Mouse (Mus musculus) layer of hippocampus, postnatal 14 days (tissue): ENCODE data around the gene Sept10. TPM values are rescaled to one million over a fixed set of nuclear protein-coding genes. Genes with fewer than 3 reads are reported as not detected.
"Not testable (repeated sequence)": the region's sequence is repeated elsewhere in the genome, so short reads cannot be mapped to it uniquely, and the experiment has no call there.

ENCODE experiments used
- DNase-seq, 2 experiments: peaks; one replicate each; pipeline ENCODE4 v3.0.0; 2021 to 2022; ENCODE audit warnings: low spot score in 2 of 2, mixed read lengths in 1 of 2
- total RNA-seq, 2 experiments: library from RNA; stranded (reverse); gene quantifications; 2 replicates each; pipeline ENCODE4 v1.2.3; 2021

Gene Sept10
- total RNA-seq, 2 experiments from 2014 or later, result 9.7 to 12.6 TPM

DNA sequence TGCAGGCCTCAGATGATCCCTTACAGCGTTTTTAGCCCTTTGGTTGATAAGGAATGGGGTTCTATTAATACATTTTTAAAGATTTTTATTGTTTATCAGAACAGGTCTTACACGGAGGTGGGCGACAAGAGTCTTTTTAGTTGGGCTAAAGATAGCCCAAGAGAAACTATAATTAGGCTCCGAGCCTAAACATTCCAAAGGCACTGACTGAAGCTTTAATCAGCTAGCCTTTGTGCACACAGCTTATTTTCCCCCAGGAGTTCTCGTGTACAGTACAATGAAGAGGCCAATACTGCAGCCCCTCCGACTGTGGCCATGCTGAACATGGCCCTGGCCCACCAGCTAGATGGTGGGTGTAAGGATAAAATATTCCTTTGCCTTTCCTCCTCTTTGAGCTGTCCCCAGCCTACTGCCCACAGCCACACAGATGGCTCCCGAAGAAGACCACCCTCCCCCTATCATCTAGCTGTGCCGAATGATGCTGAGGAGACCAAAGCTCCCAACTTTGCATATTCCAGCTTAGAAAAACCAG, 88.1 kb downstream of the Sept10 start:
- no peak for DNase-seq

DNA sequence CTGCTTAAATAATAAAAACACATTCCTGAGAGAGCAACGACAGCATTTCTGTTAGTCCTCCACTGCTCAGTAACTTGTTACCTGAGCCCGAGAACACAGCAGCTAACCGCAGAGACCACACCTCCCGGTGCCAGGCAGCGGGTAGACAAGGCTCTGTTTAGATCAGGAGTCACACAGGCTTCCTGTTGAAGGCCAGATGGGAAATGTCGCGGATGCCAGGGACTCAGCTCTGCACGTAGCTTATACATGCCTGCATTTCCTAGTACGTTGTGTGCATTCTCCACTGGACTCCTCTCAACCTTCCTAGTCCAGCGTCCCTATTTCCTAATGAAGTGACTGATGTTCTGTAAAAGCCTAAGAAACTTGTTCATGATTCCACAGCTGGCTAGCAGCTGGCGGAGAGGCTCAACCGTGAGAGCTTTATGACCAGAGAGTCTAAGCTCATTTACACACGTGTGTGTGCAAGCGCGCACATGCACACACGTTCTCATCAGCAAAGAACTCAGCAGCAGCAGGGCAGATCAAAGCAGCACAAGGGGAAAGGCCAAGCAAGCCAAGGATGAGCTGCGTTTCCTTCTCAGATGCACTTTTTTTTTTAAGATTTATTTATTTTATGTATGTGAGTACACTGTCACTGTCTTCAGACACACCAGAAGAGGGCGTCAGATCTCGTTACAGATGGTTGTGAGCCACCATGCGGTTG, 89.6 kb downstream of the Sept10 start:
- no peak for DNase-seq

DNA sequence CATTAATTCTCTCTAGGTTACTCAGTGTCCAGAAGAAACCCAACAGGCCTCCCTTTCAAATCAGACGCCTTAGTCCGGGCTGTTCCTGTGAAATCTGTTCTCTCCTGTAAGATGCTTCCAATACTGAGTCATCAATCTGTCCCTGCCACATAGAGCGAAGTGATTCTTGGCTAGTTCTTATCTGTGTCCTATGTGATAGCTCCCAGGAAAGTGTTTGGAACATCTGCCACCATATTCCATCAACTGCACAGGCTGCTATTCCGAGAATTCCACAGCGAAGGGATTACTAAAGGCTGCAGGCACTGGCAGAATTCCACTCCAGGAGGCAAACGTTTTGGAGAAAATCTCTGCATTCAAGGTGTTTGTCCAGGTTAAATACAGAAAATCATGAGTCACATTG, 94.0 kb downstream of the Sept10 start:
- DNase-seq, result peak in 1 of 2 experiments; percentile 37

DNA sequence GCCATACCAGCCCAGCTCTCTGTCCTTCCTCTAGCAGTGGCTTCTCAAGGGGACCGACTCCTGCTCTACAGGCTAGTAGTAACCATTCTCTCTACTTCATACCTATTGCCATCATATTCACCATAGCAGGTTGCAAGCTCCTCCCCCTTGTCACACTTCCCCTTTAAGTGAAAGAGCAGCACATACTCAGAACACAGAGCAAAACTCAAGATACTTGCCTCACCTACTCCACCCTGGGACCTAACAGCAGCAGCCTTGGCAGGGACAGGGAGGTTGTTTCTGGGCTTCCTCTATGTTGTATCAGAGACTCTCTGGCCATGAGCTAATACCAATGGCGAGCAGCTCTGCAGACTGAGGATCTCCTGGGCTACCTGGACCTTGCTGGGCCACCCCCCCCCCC, 96.2 kb downstream of the Sept10 start:
- DNase-seq, result no peak

DNA sequence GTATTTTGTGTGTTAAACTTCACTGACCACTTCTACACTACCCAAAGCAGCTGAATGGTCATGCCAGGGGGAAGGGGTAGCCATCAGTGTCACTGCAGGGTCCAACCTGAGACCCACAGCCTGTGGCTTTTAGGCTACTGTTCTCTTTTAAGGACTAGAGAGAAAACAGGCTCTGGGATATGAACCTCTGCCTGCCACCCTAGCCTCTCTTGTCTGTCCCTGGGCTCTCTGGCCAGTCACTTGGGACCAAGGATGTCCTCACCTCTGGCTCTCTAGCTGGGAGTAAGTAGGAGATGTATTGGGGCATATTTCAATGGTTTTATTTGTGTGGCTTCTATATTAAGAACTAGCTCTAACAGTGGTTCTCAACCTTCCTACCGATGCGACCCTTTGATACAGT, 101.8 kb downstream of the Sept10 start:
- no peak for DNase-seq

DNA sequence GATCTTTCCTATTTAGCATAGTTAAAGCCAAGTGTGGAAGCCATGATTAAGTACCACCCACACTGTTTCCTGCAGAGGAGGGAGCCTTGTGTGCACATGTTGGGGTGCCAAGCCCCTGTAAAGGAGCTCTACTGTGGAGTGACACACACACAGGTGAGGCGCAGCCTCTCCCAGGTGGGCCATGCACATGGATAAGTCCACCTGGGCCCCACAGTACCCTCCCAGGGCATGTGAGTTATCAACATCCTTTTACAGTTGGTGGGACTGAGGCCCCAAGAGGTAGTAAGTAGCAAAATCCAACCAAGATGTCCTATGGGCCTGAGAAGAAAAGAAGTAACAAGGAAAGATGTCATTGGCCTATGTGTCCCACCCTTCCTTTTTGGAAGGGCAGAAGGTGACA, 102.6 kb downstream of the Sept10 start:
- no peak for DNase-seq

DNA sequence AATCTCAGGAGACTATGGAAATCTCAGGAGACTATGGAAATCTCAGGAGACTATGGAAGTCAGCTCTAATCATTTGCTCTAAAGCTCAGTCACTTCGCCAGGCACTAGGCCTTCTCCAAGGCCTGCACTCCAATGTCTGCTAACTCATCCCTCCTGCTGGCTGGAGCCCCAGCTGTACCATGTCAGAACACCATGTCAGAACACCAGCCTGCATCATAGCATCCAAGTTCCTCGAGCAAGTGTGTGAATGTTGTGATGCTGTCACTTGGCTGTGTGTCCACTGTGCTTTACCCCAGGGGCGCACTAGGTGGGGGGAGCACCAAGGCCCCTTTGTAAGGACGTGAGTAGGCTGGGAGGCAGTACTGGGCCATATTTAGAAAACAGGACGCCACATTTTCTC, 104.1 kb downstream of the Sept10 start:
- no peak for DNase-seq

DNA sequence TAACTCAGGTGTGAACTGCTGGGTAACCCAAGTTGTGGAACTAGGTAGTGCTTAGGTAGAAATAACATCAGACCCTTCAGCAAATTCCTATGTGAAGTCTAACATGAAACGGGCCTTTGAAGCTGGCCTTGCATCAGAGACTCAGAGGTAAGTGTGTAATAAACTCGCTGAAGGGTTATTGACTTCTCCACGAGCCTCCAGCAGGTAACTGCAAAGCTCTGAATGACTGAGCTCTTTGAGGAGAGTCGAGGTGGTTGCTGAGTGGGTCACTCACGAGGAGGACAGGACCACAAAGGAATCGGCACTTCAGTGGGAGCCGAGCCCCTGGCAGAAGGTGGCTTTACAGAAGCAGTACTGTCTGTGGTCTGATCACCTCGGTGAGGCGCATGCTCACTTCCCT, 105.3 kb downstream of the Sept10 start:
- no peak for DNase-seq

DNA sequence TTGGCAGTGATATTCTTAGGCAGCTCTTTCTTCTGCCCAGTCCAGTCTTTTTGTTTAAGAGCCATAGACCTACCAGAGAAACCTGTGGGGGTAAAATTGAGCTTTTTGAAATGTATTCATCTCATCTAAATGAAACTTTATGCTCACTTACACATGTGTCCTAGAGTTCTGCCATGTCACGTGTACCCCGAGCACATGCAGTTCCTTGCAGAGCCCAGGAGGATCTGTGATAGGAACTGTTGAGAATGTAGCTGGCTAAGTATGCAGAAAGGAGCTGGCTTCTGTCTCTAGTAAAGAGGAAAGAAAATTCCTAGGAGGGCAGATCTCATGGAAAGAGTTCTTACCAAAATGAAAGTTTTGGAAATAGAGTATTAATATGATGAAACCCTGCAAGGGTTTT, 106.0 kb downstream of the Sept10 start:
- no peak for DNase-seq

DNA sequence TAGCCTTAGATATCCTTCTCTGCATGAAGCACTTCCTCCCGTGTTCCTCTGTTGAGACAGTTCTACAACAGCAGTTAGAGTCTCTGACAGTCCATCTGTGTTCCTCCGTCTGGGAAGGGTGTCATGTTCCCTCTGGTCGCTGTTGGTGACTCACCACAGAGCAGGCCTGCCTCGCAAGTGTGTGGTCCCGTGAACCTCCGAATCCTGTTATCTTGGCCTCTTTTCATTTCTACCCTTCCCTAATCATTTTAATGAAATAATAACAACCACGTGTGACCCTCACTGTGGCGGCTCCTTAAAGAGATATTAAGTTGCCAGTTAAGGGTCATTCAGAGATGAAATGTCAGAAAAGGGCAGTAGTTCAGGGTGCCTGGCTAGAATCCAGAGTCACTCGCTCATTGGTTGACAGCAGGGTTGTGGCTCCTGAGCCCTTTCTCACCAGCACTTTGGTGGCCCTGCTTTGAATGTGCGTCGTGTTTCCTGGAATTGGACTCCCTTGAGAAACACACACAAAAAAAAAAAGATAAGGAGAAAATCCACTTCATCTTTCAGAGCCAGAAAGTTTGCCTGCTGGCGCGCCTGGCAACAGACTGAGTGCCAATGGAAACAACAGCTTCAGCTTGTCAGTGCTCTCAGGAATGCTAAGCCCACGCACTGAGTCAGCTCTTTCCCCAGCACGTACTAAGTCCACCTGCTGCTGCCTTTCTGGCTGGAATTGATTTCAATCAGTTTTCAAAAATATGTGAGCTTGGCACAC, 106.9 kb downstream of the Sept10 start:
- peak in 1 of 2 experiments; percentile 88 for DNase-seq

DNA sequence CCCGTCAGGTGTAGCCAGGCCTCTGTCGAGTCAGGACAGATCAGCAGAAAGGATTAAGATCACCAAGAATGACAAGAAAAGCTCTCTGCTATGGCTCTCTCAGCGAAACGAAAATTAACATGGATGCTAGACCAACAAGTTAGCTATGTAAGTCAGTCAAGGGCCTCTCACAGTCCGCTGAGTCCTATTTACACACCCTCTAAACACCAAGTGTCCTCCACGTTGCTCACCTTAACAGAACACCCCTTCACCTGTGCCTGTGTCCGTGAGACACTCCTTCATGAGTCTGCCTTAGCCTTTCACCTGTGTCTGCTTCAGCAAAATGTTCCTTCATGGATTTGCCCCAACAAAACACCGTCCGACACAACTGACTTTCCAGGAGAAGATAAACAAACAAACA, 108.3 kb downstream of the Sept10 start:
- DNase-seq, result no peak

DNA sequence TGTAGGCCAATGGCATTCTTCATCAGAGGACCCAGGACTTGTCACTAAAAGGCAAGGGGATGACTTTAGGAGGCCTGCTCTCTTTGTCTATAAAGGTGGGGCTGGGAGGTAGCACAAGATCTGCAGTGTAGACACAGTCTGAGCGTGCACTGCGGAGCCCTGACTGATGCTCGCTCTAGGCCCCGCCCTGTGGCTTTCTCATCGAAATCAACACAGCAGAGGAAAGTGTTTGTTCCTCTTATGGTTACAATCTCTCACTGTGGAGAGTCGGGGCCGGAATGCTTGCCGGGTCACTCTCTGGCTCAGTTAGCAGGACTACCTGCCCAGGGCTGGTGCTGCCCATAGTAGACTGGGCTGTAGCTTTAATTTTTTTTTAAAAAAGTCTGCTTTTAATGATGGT, 108.9 kb downstream of the Sept10 start:
- no peak for DNase-seq

DNA sequence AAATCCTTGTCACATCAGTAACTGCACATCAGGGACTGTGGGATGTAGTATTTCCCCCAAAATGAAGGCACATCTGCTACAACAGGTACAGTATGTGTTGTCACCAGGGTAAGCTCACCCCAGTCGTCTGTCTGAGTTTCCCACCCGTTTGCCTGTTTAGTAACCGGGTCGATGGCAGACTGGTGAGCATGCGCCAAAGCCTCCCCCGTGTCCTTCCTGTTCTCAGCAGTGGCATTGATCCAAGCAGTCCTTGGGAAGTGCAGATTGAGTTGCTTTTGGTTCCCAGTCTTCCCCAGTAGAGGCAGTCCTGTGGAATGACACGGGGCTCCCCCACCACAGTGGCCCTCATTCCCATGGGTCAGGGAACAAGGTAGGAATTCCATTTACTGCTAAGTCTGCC, 111.3 kb downstream of the Sept10 start:
- peak in 1 of 2 experiments; percentile 49 for DNase-seq

DNA sequence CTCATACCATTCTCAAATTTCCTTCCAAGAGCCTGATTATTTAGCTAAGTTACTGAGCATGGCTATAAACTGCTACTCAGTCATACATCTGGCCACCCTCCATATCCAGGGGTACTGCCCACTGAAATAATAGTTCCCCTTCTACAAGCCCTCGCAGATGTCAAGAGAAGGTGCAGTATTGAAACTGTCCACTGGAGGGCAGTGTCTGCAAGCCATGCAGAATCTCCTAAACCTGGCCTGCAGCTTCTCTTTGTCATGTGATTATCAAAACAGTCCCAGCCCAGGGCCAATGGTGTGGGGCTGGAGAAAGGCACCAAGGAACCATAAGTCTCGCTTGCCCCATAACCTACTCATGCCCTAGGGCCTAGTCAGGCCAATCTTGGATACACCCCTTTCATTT, 112.6 kb downstream of the Sept10 start:
- DNase-seq, result peak; percentile 80 to 86

DNA sequence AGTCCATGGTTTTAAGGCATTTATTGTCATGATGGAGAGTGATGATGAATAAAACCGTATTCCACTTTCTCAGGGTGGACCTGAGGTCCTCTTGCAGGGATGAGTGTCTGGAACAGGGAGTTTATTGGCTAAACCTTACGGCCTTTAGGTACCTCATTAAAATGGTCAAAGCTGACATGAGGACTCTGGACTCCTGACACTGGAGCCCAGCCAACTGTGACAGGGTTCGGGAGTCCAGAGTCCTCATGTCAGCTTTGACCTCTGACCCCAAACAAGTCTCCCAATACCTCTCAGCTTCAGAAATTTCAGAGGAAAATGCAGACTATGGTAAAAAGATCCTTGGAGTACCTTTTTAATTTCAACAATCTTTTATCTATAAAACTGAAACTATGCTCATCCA, 115.0 kb downstream of the Sept10 start:
- no peak for DNase-seq

DNA sequence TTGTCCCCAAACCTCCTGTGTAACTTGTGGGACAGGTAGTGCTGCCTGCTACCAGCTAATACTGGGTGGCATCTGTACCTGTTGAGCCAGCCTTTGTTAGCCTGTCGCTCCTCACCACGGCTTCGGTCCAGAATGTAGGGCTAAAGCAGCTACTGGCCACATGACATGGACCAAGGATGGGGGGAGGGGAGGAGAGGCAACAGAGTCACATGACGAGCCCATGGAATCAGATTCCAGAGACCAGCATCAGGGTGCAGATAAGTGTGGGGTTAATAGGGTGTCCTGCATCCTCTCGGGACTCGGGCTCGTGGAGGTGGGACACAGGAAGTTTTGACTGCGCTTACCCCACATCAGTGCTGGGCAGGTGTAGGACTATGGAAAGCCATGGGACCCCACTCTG, 115.8 kb downstream of the Sept10 start:
- DNase-seq, result no peak

DNA sequence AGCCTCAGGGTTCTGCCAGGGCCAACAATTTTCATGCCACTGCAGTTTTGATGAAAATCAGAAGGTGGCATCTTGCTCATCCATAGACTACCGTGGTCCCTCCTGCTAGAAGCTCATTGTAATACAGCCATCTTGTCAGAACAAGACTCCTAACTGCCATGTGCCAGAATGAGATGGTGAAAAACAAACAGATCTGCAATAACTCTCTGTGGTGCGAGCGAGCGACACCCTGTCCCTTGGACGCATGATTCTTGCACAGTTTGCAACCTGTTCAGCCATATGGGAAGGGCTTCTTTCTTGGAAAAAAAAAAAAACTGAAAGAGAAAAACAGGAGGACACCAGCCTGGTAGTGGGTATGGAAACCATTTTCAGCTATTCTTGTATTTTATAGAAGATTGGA, 117.0 kb downstream of the Sept10 start:
- peak in 1 of 2 experiments; percentile 79 for DNase-seq

DNA sequence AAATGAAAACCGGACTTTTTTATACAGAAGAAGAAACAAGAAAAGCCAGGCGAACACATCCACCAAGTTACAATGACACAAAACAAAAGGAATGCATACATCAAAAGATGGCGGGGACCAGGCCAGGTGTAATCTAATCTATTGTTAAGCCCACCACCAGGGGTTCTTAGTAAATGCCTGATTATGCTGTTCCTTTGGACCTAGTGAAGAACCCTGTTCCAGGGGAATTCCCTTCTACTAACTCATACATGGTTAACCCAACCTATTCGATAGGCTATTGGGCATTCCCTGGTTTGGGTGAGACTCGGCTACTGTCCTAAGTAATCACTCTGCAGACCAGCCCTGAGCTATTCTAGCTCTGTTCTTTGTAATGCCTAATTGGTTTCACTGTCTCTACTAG, 118.6 kb downstream of the Sept10 start:
- DNase-seq, result not testable (repeated sequence)

DNA sequence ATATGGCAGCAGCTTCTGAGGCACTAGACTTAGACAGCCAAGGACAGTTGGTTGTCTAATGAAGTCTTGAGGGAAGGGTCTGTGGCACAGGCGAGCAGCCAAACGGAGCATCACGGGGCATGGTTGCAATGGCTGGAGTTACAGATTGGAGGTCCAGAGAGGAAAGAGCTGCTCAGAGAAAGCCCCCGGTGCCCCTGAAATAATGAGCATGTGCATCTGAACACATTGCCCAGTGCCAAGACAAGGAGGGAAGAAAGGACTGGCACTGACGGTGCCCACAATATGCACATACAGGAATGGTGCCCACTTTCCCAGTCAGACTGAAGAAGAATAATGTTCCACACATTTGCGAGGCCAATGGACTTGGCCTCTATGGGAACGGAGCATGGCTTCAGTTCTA, 129.7 kb downstream of the Sept10 start:
- DNase-seq, result peak in 1 of 2 experiments; percentile 54
